Mouse (Mus musculus): ENCODE measurements at regions not wholly inside any gene's neighbourhood (a gene's known extent, or its start where the extent isn't known, plus 50 kb on each side); places are given as distances from the start of the nearest gene placed in this dataset.

DNA sequence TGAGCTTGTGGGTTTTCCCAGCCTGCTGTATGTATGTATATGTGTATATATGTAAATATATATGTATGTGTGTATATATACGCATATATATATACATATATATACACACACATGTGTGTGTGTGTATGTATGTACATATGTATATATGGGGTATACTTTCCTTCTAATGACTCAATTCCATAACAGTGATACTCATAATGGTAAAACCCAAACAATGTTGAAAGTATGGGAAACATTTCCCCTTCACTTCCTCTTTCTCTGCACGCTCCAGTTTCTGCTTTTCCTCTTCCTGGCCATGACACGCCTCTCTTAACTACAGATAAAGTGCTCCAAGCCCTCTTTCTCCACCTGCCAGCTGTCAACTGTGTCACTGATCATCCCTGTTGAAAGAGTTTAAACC, 110.1 kb upstream of the Gdf10 start:
- no peaks in the 10 kb centered on the region; the same call in 1 of the 2 replicates for H3K4me1 ChIP-seq (ENCODE audit: control insufficient read depth, insufficient read depth, low read length)
- H3K27me3 ChIP-seq (ENCODE audit: control insufficient read depth, insufficient read depth, low read length): no peaks in the 10 kb centered on the region
- DNase-seq: no peak
- no peak for TF ChIP-seq CTCF (IDR thresholded peaks at IDR 0.05; ENCODE audit: borderline replicate concordance, insufficient read depth, low read depth, low read length)
- no peak for TF ChIP-seq POLR2A (IDR thresholded peaks at IDR 0.05; ENCODE audit: borderline replicate concordance, insufficient read depth, low read length)
- H3K27ac ChIP-seq (ENCODE audit: insufficient read depth, low read length): no peak overlapping the region
- no peak overlapping the region for H3K4me3 ChIP-seq (replicated peaks; ENCODE audit: insufficient read depth, low read depth, low read length)
- 90% methylated on average over 3 of the region's 3 CpGs for WGBS

DNA sequence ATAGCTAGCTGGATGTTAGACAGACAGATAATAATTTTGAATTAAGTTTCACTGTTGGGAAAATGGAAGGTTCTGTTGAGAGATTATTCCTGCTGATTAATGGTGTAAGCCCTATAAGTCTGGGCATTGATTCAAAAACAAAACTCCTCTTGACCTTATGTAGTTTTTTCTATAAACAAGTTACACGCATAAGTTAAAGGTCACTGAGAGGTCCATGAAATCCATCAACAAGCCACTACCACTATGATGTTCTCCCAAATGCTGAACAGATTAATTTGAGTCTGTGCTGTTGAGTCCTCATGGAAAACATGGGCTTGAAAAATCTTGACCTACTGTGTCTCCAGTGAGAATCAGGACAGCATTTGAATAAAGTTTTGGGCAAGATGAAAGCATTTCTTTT, 109.3 kb upstream of the Gdf10 start:
- Histone ChIP-seq H3K27me3 (ENCODE audit: control insufficient read depth, insufficient read depth, low read length) (no peaks in the 10 kb centered on the region), H3K4me3 (replicated peaks; ENCODE audit: insufficient read depth, low read depth, low read length) (no peak overlapping the region), H3K4me1 (ENCODE audit: control insufficient read depth, insufficient read depth, low read length) (no peaks in the 10 kb centered on the region), H3K27ac (ENCODE audit: insufficient read depth, low read length) (no peak overlapping the region)
- WGBS: 94% methylated on average over 1 of the region's 1 CpGs
- DNase-seq: no peak
- TF ChIP-seq POLR2A (IDR thresholded peaks at IDR 0.05; ENCODE audit: borderline replicate concordance, insufficient read depth, low read length) (no peak), CTCF (IDR thresholded peaks at IDR 0.05; ENCODE audit: borderline replicate concordance, insufficient read depth, low read depth, low read length) (no peak)

DNA sequence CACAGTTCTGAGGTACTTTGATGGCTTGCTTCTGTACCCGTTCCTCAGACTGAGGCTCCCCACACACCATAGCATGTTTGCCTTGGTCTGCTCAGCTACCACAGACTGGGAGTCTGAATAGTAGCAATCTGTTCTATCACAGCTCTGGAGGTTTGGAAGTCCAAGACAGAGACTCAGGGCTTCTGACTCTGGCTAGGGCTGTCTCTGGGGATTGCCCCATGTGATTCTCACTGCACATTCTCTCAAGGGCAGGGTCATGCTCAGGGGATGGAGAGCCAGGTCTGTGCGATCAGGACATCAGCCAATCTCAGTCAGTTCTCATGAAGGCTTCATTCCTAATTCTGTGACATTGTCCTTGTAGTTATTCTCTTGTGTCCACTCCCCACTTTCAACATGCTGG, 108.8 kb upstream of the Gdf10 start:
- WGBS: 92% methylated on average over 2 of the region's 2 CpGs
- DNase-seq: no peak
- no peaks in the 10 kb centered on the region for H3K27me3 ChIP-seq (ENCODE audit: control insufficient read depth, insufficient read depth, low read length)
- no peak for TF ChIP-seq POLR2A (IDR thresholded peaks at IDR 0.05; ENCODE audit: borderline replicate concordance, insufficient read depth, low read length)
- TF ChIP-seq CTCF (IDR thresholded peaks at IDR 0.05; ENCODE audit: borderline replicate concordance, insufficient read depth, low read depth, low read length): no peak
- H3K27ac ChIP-seq (ENCODE audit: insufficient read depth, low read length): no peak overlapping the region
- H3K4me1 ChIP-seq (ENCODE audit: control insufficient read depth, insufficient read depth, low read length): no peaks in the 10 kb centered on the region
- H3K4me3 ChIP-seq (replicated peaks; ENCODE audit: insufficient read depth, low read depth, low read length): no peak overlapping the region

DNA sequence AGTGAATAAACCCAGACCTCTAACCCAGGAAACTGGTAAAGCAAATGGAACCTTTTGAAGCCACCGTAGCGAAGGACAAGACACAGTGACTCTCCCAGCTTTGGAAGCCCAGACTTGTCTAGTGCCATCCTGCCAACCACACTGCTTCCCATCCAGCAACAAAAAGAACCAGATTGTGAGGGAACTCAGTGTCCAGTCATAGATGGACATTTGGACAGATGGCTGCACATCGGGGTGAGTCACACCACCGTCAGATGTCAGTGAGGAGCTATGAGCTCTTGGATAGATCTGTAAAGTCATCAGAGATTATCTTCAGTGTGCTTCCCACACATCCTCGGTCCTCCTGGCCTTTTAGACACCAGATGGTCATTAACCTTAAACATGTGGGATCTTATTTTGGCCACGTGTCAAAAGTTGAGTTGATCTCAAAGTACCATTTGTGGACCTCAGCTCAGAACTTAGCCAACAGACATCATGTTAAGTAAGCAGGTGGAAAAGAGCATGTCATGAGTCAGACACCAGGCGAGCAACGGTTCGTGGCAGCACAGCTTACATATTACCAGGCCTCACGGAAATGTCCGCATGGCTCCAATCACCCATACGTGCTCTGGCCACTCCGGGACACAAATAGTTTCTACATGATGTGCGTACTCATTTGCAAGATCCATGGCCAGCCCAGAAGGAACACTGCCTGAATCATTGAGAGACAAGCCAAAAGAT, 102.7 kb upstream of the Gdf10 start:
- no peak overlapping the region for H3K4me3 ChIP-seq (replicated peaks; ENCODE audit: insufficient read depth, low read depth, low read length)
- no peak overlapping the region for H3K27ac ChIP-seq (ENCODE audit: insufficient read depth, low read length)
- peaks cover 11% of the 10 kb centered on the region for H3K4me1 ChIP-seq (ENCODE audit: control insufficient read depth, insufficient read depth, low read length)
- WGBS: 42% methylated on average over 14 of the region's 14 CpGs
- peak; percentile 40 to 64 for DNase-seq
- TF ChIP-seq CTCF (IDR thresholded peaks at IDR 0.05; ENCODE audit: borderline replicate concordance, insufficient read depth, low read depth, low read length) (no peak), POLR2A (IDR thresholded peaks at IDR 0.05; ENCODE audit: borderline replicate concordance, insufficient read depth, low read length) (no peak)
- H3K27me3 ChIP-seq (ENCODE audit: control insufficient read depth, insufficient read depth, low read length): no peaks in the 10 kb centered on the region

DNA sequence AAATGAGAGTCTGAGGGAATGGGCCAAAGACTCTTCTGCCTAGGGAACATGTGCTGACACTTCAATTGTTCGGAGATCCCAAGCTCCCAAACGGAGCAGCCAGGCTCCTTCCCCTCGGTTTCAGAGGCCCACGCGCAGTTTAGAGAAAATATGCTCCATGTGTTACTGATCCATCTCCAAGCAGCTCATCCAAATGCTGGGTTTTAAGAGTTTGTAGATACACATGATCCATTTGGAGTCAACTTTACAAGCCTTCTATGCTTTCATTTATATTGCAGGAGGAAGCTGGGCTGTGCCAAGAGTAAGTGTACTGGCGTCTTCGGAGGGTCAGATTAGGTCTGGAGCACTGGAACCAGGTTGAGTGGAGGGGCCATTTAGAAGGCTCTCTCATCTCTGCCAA, 102.0 kb upstream of the Gdf10 start:
- Histone ChIP-seq H3K4me1 (ENCODE audit: control insufficient read depth, insufficient read depth, low read length) (peaks cover 11% of the 10 kb centered on the region), H3K4me3 (replicated peaks; ENCODE audit: insufficient read depth, low read depth, low read length) (no peak overlapping the region), H3K27me3 (ENCODE audit: control insufficient read depth, insufficient read depth, low read length) (no peaks in the 10 kb centered on the region), H3K27ac (ENCODE audit: insufficient read depth, low read length) (no peak overlapping the region)
- no peak for DNase-seq
- TF ChIP-seq CTCF (IDR thresholded peaks at IDR 0.05; ENCODE audit: borderline replicate concordance, insufficient read depth, low read depth, low read length) (no peak), POLR2A (IDR thresholded peaks at IDR 0.05; ENCODE audit: borderline replicate concordance, insufficient read depth, low read length) (no peak)
- WGBS: 88% methylated on average over 7 of the region's 7 CpGs

DNA sequence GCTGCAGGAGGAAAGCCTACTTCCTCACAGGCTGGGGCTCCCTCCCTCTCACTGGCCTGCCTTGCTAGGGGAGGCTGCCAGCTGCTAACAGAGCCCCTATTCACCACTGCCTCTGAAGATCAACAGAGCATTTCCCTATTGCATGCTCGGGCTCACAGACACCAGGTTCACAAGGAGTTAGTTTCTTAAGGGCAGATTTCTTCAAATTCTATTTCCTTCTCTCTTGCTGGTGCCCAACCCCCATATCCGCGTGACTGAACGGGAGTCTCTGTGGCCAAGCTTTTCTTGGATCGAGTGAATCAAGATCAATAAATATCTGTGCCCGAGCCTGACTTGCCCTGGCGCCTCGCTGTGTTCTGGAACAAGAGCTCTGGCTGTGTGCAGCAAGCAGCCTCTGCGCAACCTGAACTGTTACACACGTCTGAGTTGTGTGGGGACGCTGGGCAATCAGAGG, 98.9 kb upstream of the Gdf10 start:
- peak; percentile 16 to 23 for DNase-seq
- H3K27me3 ChIP-seq (ENCODE audit: control insufficient read depth, insufficient read depth, low read length): no peaks in the 10 kb centered on the region
- H3K4me1 ChIP-seq (ENCODE audit: control insufficient read depth, insufficient read depth, low read length): peaks cover 11% of the 10 kb centered on the region
- H3K4me3 ChIP-seq (replicated peaks; ENCODE audit: insufficient read depth, low read depth, low read length): no peak overlapping the region
- 35% methylated on average over 11 of the region's 11 CpGs for whole genome bisulfite sequencing
- H3K27ac ChIP-seq (ENCODE audit: insufficient read depth, low read length): no peak overlapping the region
- TF ChIP-seq POLR2A (IDR thresholded peaks at IDR 0.05; ENCODE audit: borderline replicate concordance, insufficient read depth, low read length) (no peak), CTCF (IDR thresholded peaks at IDR 0.05; ENCODE audit: borderline replicate concordance, insufficient read depth, low read depth, low read length) (no peak)

DNA sequence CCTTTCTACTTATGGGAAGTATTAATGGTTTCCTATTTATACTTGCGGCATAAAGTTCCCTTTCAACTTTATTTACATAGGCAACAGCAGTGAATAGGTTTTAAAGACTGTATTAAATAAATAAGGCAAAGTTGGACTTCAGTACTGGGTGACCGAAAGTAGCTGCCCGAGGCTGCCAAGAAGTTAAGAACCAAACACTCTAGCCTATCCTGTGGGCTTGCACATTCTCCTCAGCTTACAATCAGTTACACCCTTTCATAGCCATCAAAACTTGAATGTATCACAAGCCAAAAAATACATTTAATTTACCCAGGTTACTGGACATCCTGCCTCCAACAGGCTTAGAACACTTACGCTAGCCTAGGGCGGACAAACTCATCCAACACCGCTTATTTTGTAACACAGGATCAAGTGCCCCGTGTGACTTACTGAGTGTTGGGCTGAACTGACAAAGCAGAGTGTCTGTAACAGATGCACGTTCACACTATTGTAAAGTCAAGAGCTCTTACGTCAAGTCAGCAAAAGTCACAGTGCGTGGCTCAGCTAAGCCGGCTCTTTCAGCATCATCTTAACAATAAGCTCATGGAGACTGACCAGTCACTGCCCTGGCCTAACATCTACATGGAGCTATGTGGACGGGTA, 97.3 kb upstream of the Gdf10 start:
- no peaks in the 10 kb centered on the region for H3K27me3 ChIP-seq (ENCODE audit: control insufficient read depth, insufficient read depth, low read length)
- DNase-seq: no peak
- H3K27ac ChIP-seq (ENCODE audit: insufficient read depth, low read length): no peak overlapping the region
- peaks cover 7% of the 10 kb centered on the region for H3K4me1 ChIP-seq (ENCODE audit: control insufficient read depth, insufficient read depth, low read length)
- no peak overlapping the region for H3K4me3 ChIP-seq (replicated peaks; ENCODE audit: insufficient read depth, low read depth, low read length)
- TF ChIP-seq CTCF (IDR thresholded peaks at IDR 0.05; ENCODE audit: borderline replicate concordance, insufficient read depth, low read depth, low read length) (no peak), POLR2A (IDR thresholded peaks at IDR 0.05; ENCODE audit: borderline replicate concordance, insufficient read depth, low read length) (no peak)
- WGBS: 92% methylated on average over 12 of the region's 12 CpGs
